Mouse (Mus musculus): ENCODE data around the gene Zcchc24. TPM values are rescaled to one million over a fixed set of nuclear protein-coding genes. Genes with fewer than 3 reads are reported as not detected.

Zcchc24 gene
- polyA plus RNA-seq, 1 experiment from 2014 or later, result 13.4 TPM

DNA sequence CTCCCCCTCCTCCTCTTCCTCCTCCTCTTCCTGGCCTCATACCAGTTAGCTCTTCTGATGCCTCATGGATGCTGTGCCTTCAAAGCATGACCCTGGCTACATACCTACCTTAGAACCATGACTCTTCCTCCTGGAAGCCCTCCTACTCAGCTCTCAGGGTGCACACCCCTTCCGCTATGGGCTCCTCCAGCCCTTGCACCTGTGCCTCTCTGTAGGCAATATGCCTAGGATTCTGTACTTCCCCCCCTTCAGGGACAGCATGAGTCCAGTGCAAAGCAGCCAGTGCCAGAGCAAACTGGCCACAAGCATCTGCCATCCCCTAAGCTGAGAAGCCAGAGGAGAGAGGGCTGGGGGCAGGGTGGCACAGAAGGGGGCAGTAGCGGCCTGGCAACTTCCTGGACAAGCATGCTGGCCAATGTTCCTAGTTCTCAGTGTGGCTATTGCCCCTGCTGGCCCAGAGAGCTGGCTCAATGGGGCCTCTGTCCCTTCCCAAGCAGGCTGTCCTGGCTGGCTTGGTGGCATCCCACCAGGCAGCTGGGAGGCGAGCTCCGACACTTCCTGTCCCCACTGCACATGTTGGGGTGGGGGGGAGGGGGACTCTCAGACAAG lies 28.8 kb downstream of the Zcchc24 start:
- 65% methylated on average over 4 of the region's 4 CpGs for WGBS
- H3K9ac ChIP-seq (ENCODE audit: low read depth, low read length), result no peak overlapping the region
- DNase-seq (ENCODE audit: low spot score), result no peak
- H3K36me3 ChIP-seq (ENCODE audit: control insufficient read depth, insufficient read depth, low read length), result no peaks in the 10 kb centered on the region
- no peaks in the 10 kb centered on the region for H3K9me3 ChIP-seq (ENCODE audit: control insufficient read depth, low read length)
- H3K4me1 ChIP-seq (replicated peaks; ENCODE audit: control insufficient read depth, insufficient read depth, low read length), result peaks cover 2% of the 10 kb centered on the region; the same call in 1 of the 2 replicates
- H3K4me3 ChIP-seq (ENCODE audit: low read depth, low read length), result no peak overlapping the region
- H3K4me2 ChIP-seq (replicated peaks; ENCODE audit: low read depth, low read length), result no peak overlapping the region
- H3K27ac ChIP-seq (ENCODE audit: low read depth, low read length), result no peak overlapping the region
- no peak for ATAC-seq (ENCODE audit: low FRiP score)
- H3K27me3 ChIP-seq (ENCODE audit: control insufficient read depth, insufficient read depth, low read length), result no peaks in the 10 kb centered on the region

DNA sequence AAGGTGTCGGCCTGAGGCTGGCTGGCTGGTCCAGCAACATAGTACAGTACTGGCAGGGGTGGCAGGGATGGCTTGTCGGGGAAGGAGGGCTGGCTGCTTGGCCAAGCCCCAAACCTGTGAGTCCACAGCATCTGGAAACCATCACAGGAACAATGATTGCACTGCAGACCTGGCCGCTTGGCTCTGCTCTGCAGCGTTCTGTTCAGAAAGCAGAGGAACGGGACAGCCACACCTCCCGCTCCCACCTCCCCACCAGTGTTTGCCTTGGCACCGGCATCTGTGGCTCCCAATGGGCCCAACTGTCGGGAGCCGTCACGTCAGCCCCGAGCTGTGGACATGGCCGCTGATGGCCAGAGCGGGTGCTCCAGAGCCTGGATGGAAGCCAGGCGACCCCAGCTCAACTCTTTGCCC lies 30.2 kb downstream of the Zcchc24 start:
- 62% methylated on average over 14 of the region's 14 CpGs for WGBS

DNA sequence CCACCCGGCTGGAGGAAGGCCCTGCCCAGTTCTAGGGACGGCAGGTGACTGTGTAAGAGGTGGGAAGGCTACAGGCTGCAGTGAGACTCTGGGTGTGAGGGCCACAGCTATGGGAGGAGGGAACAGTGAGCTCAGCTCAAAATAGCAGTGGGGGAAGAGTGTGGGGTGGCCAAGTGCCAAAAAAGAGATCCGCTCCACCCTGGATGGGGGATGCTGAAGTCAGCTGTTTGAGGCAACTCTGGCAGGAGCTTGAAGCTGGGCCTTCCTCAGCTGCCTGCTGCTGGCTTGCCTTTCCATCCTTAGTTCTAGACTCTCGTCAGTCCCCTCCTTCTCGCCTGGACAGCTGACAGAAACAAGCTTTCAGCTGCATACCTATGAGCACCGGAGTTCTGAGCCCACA lies 32.2 kb downstream of the Zcchc24 start:
- Histone ChIP-seq H3K36me3 (ENCODE audit: control insufficient read depth, insufficient read depth, low read length) (no peaks in the 10 kb centered on the region), H3K4me3 (ENCODE audit: low read depth, low read length) (no peak overlapping the region), H3K27ac (ENCODE audit: low read depth, low read length) (no peak overlapping the region), H3K27me3 (ENCODE audit: control insufficient read depth, insufficient read depth, low read length) (no peaks in the 10 kb centered on the region), H3K4me2 (replicated peaks; ENCODE audit: low read depth, low read length) (no peak overlapping the region), H3K9me3 (ENCODE audit: control insufficient read depth, low read length) (no peaks in the 10 kb centered on the region), H3K9ac (ENCODE audit: low read depth, low read length) (no peak overlapping the region), H3K4me1 (replicated peaks; ENCODE audit: control insufficient read depth, insufficient read depth, low read length) (peaks cover 8% of the 10 kb centered on the region)
- WGBS, result 72% methylated on average over 6 of the region's 6 CpGs
- DNase-seq (ENCODE audit: low spot score), result no peak
- ATAC-seq (ENCODE audit: low FRiP score), result no peak

More for the DNA sequence above, 30.2 kb downstream of the Zcchc24 start:
- no peak overlapping the region for H3K27ac ChIP-seq (ENCODE audit: low read depth, low read length)
- H3K27me3 ChIP-seq (ENCODE audit: control insufficient read depth, insufficient read depth, low read length), result no peaks in the 10 kb centered on the region
- H3K9me3 ChIP-seq (ENCODE audit: control insufficient read depth, low read length), result no peaks in the 10 kb centered on the region
- no peak overlapping the region for H3K4me2 ChIP-seq (replicated peaks; ENCODE audit: low read depth, low read length)
- no peak for DNase-seq (ENCODE audit: low spot score)
- H3K9ac ChIP-seq (ENCODE audit: low read depth, low read length), result no peak overlapping the region; the same call in 1 of the 2 replicates
- ATAC-seq (ENCODE audit: low FRiP score), result no peak
- H3K4me1 ChIP-seq (replicated peaks; ENCODE audit: control insufficient read depth, insufficient read depth, low read length), result peaks cover 8% of the 10 kb centered on the region
- H3K4me3 ChIP-seq (ENCODE audit: low read depth, low read length), result no peak overlapping the region
- H3K36me3 ChIP-seq (ENCODE audit: control insufficient read depth, insufficient read depth, low read length), result no peaks in the 10 kb centered on the region

DNA sequence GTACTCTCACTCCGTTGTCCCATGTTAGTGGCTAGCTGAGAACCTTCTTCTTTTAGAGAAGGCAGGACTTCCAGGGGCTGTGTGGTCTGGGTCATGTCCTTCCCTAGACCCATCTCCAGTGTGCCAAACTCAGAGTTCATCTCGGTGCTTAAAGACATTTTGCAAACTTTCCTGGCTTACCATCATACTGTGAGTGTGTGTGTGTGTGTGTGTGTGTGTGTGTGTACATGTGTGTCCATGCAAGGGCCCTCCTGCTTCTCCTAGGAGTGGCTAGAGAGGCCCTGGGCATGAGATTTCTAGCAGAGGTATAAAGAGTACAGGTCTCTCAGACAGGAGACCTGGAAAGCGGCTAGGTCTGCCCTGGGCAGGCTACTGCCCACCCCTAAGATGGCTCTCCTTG lies 32.7 kb downstream of the Zcchc24 start:
- no peaks in the 10 kb centered on the region for H3K36me3 ChIP-seq (ENCODE audit: control insufficient read depth, insufficient read depth, low read length)
- DNase-seq (ENCODE audit: low spot score), result no peak
- H3K9me3 ChIP-seq (ENCODE audit: control insufficient read depth, low read length), result no peaks in the 10 kb centered on the region
- H3K4me2 ChIP-seq (replicated peaks; ENCODE audit: low read depth, low read length), result no peak overlapping the region
- H3K27ac ChIP-seq (ENCODE audit: low read depth, low read length), result no peak overlapping the region
- H3K4me1 ChIP-seq (replicated peaks; ENCODE audit: control insufficient read depth, insufficient read depth, low read length), result peaks cover 8% of the 10 kb centered on the region
- no peaks in the 10 kb centered on the region for H3K27me3 ChIP-seq (ENCODE audit: control insufficient read depth, insufficient read depth, low read length)
- no peak overlapping the region for H3K9ac ChIP-seq (ENCODE audit: low read depth, low read length)
- WGBS, result 88% methylated on average over 3 of the region's 3 CpGs
- no peak overlapping the region for H3K4me3 ChIP-seq (ENCODE audit: low read depth, low read length)
- ATAC-seq (ENCODE audit: low FRiP score), result no peak

DNA sequence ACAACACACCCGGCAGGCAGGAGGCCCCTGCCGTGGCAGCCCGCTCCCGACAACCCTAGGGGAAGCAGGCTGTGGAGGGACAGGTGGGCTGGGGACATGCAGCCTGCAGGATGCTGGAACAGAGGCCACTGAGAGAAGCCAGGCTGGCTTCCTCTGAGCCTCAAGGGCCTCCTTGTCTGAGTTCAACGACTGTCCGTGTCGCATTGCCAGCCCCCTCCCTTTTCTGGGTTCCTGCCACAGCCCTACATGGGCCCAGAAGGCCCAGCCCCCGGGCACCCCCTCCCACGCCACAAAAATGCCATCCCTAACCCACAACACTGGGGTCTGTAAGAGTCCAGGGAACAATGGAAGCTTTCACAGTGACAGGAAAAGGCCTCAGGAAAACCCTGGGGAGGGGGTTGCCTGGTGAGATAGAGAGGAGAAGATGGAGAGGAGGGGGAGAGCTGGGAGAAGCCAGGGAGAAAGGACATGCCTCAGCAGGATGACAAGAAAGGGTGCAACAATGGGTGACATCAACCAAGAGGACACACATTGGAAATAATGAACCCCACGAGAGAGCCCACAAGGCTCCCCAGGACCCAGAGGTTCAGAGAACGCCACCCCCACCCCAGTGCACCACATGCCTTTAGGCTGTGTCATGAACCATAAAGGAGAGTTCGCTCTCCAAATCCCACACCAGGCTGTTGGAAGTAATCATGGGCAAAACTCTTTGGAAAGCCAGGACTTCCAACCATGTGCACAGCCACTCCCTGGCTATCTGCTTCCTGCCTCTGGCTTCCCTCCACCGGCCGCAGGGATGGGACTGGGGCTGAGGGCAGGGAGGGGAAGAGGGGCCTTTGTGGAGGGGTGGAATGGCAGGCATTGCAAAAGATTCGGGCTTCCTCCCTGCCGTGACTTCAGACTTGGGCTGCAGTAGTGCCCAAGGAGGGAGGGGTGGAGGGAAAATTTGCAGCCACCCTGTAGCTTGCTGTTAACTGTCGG lies 33.8 kb downstream of the Zcchc24 start:
- DNase-seq (ENCODE audit: low spot score) (no peak), ATAC-seq (ENCODE audit: low FRiP score) (peak; percentile 71)
- Histone ChIP-seq H3K4me2 (replicated peaks; ENCODE audit: low read depth, low read length) (no peak overlapping the region), H3K36me3 (ENCODE audit: control insufficient read depth, insufficient read depth, low read length) (no peaks in the 10 kb centered on the region), H3K27ac (ENCODE audit: low read depth, low read length) (peak overlapping the region; percentile 58), H3K9me3 (ENCODE audit: control insufficient read depth, low read length) (no peaks in the 10 kb centered on the region), H3K27me3 (ENCODE audit: control insufficient read depth, insufficient read depth, low read length) (no peaks in the 10 kb centered on the region), H3K9ac (ENCODE audit: low read depth, low read length) (peak overlapping the region; percentile 2; the same call in 1 of the 2 replicates), H3K4me3 (ENCODE audit: low read depth, low read length) (no peak overlapping the region), H3K4me1 (replicated peaks; ENCODE audit: control insufficient read depth, insufficient read depth, low read length) (peaks cover 8% of the 10 kb centered on the region)
- WGBS, result 30% methylated on average over 17 of the region's 17 CpGs

DNA sequence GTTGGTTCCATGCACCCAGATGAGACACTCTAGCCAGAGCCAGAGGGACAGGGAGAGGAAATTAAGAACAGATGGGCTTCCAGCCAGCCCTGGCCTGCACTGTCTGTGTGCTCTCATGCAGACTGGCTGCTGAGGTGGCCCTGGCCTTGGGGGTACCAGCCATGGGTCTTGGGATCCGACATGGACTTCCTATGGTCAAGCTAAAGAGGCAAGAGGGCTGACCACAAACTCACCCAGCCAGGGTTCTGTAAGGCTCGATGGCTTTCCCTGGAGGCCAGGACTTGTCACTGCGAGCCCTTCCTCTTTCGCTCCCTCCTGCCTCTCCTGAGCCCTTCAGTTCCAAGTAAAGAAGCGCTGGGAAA lies 41.7 kb downstream of the Zcchc24 start:
- Histone ChIP-seq H3K9me3 (ENCODE audit: control insufficient read depth, low read length) (no peaks in the 10 kb centered on the region), H3K4me3 (ENCODE audit: low read depth, low read length) (no peak overlapping the region), H3K36me3 (ENCODE audit: control insufficient read depth, insufficient read depth, low read length) (no peaks in the 10 kb centered on the region), H3K27me3 (ENCODE audit: control insufficient read depth, insufficient read depth, low read length) (no peaks in the 10 kb centered on the region), H3K9ac (ENCODE audit: low read depth, low read length) (no peak overlapping the region), H3K27ac (ENCODE audit: low read depth, low read length) (0 out of 2 replicates have a peak overlapping the region, but pooled peaks have one; percentile 13), H3K4me1 (replicated peaks; ENCODE audit: control insufficient read depth, insufficient read depth, low read length) (no peaks in the 10 kb centered on the region), H3K4me2 (replicated peaks; ENCODE audit: low read depth, low read length) (no peak overlapping the region)
- 68% methylated on average over 5 of the region's 5 CpGs for WGBS
- ATAC-seq (ENCODE audit: low FRiP score) (no peak), DNase-seq (ENCODE audit: low spot score) (no peak)

DNA sequence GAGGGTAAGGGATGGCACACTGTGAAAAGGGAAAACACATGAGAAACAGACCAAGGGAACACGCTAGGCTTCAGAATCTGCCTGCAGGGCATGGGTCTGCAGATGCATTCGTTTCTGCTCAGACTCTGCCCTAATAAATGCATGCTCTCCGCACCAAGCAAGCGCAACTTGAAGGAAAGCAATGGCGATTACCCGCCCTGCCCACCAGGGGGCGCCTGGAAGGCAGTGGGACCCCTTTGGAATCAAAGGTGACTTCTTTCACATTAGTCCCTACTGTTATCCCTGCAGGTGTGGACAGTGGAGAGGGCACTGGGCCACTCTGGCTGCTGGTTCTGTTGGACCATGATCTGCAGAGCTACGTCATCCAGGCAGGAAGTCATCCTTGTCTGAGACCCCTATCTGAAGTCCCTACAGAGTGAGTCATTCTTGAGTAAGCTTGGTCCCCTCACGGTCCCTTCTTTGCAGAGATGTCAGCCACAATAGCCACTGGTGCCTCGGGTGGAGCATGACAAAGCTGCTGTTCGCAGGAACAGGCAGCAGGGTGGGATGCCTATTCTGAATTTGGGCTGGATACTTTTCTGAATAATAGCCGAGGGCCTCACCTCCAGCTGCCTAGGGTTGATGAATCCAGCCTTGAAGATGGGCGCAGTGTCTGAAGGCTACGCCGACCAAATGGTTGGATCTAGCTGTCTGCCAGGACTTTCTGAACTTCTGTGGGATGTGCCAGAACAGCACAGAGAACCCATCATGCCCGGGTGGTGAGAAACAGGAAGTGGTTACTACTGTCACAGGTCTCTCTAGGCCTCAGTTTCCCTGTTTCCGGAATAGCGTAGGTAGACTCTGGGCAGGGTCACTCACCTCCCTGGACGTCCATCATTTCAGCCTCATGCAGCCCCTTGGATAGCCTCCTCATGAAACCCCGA lies 42.4 kb downstream of the Zcchc24 start:
- H3K9me3 ChIP-seq (ENCODE audit: control insufficient read depth, low read length), result no peaks in the 10 kb centered on the region
- H3K9ac ChIP-seq (ENCODE audit: low read depth, low read length), result no peak overlapping the region
- ATAC-seq (ENCODE audit: low FRiP score) (no peak), DNase-seq (ENCODE audit: low spot score) (peak; percentile 87)
- H3K36me3 ChIP-seq (ENCODE audit: control insufficient read depth, insufficient read depth, low read length), result no peaks in the 10 kb centered on the region
- H3K27me3 ChIP-seq (ENCODE audit: control insufficient read depth, insufficient read depth, low read length), result no peaks in the 10 kb centered on the region
- H3K4me2 ChIP-seq (replicated peaks; ENCODE audit: low read depth, low read length), result no peak overlapping the region
- H3K27ac ChIP-seq (ENCODE audit: low read depth, low read length), result no peak overlapping the region
- no peaks in the 10 kb centered on the region for H3K4me1 ChIP-seq (replicated peaks; ENCODE audit: control insufficient read depth, insufficient read depth, low read length)
- no peak overlapping the region for H3K4me3 ChIP-seq (ENCODE audit: low read depth, low read length)
- WGBS, result 55% methylated on average over 20 of the region's 20 CpGs

DNA sequence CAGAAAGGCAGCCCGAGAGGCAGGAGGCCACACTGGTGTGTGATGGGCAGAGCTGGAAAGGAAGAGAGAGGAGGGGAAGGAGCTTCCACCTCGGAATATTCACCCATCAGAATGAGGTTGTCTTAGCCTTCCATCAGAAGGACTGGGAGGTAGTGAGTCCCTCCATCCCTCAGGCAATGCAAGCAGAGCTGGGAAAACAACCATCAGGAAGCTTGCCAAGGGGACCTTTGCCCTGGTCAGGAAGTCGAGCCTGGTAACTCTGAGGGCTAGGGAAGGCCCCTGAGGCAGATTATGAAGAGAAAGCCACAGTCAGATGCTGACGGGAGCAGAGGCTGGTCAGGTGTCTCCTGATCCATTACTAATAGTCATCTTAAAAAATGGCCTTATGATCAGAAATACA lies 43.1 kb downstream of the Zcchc24 start:
- Histone ChIP-seq H3K4me1 (replicated peaks; ENCODE audit: control insufficient read depth, insufficient read depth, low read length) (no peaks in the 10 kb centered on the region), H3K4me2 (replicated peaks; ENCODE audit: low read depth, low read length) (no peak overlapping the region), H3K9ac (ENCODE audit: low read depth, low read length) (no peak overlapping the region), H3K36me3 (ENCODE audit: control insufficient read depth, insufficient read depth, low read length) (no peaks in the 10 kb centered on the region), H3K27me3 (ENCODE audit: control insufficient read depth, insufficient read depth, low read length) (no peaks in the 10 kb centered on the region), H3K4me3 (ENCODE audit: low read depth, low read length) (no peak overlapping the region), H3K9me3 (ENCODE audit: control insufficient read depth, low read length) (no peaks in the 10 kb centered on the region), H3K27ac (ENCODE audit: low read depth, low read length) (no peak overlapping the region)
- WGBS, result 41% methylated on average over 4 of the region's 4 CpGs
- ATAC-seq (ENCODE audit: low FRiP score) (no peak), DNase-seq (ENCODE audit: low spot score) (no peak)

All from hindbrain, embryonic 11.5 days (tissue).